Mouse (Mus musculus) ES-Bruce4 (cell line): ENCODE results near the gene Inpp4b. TPM values are rescaled to one million over a fixed set of nuclear protein-coding genes. Genes with fewer than 3 reads are reported as not detected.

Experiments
- H3K27ac ChIP-seq: 2 replicates; pipeline ENCODE4 v1.5.1; 2012; ENCODE audit warnings: low read length, inconsistent platforms; ENCODE audit not compliant: insufficient read depth
- H3K27me3 ChIP-seq: 2 replicates; pipeline ENCODE4 v1.6.1; 2012; ENCODE audit warnings: mild to moderate bottlenecking, low read length, inconsistent platforms; ENCODE audit not compliant: control insufficient read depth, poor library complexity, insufficient read depth, severe bottlenecking
- H3K36me3 ChIP-seq: 2 replicates; pipeline ENCODE4 v1.6.1; 2012; ENCODE audit warnings: inconsistent platforms, mild to moderate bottlenecking, low read length, moderate library complexity; ENCODE audit not compliant: control insufficient read depth, poor library complexity, insufficient read depth, severe bottlenecking
- H3K4me1 ChIP-seq: one replicate; pipeline ENCODE4 v1.8.1; 2011; ENCODE audit warnings: low read length; ENCODE audit not compliant: control insufficient read depth, insufficient read depth
- H3K4me3 ChIP-seq: 2 replicates; pipeline ENCODE4 v1.5.1; 2011; ENCODE audit warnings: low read depth, mild to moderate bottlenecking, low read length
- H3K9ac ChIP-seq: 2 replicates; pipeline ENCODE4 v1.6.1; 2012; ENCODE audit warnings: low read depth, mild to moderate bottlenecking, inconsistent platforms; ENCODE audit not compliant: poor library complexity, severe bottlenecking
- H3K9me3 ChIP-seq: replicated peaks from 2 replicates; pipeline ENCODE4 v1.6.1; 2012; ENCODE audit warnings: mild to moderate bottlenecking, low read length, inconsistent platforms; ENCODE audit not compliant: control insufficient read depth, poor library complexity, insufficient read depth, severe bottlenecking
- CTCF ChIP-seq: IDR thresholded peaks from one replicate; pipeline ENCODE4 v1.8.1; 2011; ENCODE audit warnings: low read depth, low read length
- EP300 ChIP-seq: IDR thresholded peaks from 2 replicates; pipeline ENCODE4 v1.6.1; 2011; ENCODE audit warnings: low read depth, low read length; ENCODE audit not compliant: insufficient read depth
- POLR2A ChIP-seq: IDR thresholded peaks from one replicate; pipeline ENCODE4 v1.8.1; 2011; ENCODE audit warnings: low read length; ENCODE audit not compliant: insufficient read depth
- polyA plus RNA-seq: library from polyadenylated mRNA; stranded (reverse); fragments of >200 nt; gene quantifications from 2 replicates; pipeline ENCODE4 v1.2.4, GENCODE M21; 2011; ENCODE audit warnings: low read depth; ENCODE audit not compliant: missing spikeins, insufficient read depth, insufficient read length

The Inpp4b gene
- polyA plus RNA-seq, 1 experiment = not detected

GRCm38 (mm10) chr8:81884195-81884594 lies 541.8 kb downstream of the Inpp4b start:
- TF ChIP-seq EP300 (no peak), CTCF (no peak), POLR2A (no peak)
- no peaks in the 10 kb centered on the region for H3K27me3 ChIP-seq
- H3K4me3 ChIP-seq = no peak overlapping the region
- H3K4me1 ChIP-seq = no peaks in the 10 kb centered on the region
- H3K9ac ChIP-seq = no peak overlapping the region
- H3K27ac ChIP-seq = no peak overlapping the region
- no peaks in the 10 kb centered on the region for H3K9me3 ChIP-seq
- H3K36me3 ChIP-seq = no peaks in the 10 kb centered on the region

- peaks cover 2% of the 10 kb centered on the region for H3K9me3 ChIP-seq
- no peak for TF ChIP-seq POLR2A
- TF ChIP-seq CTCF = no peak
- TF ChIP-seq EP300 = no peak
Observed at GRCm38 (mm10) chr8:81888843-81889242, 546.5 kb downstream of the Inpp4b start.

GRCm38 (mm10) chr8:81893292-81893691 lies 550.9 kb downstream of the Inpp4b start:
- Histone ChIP-seq H3K4me1 (peaks cover 4% of the 10 kb centered on the region), H3K27me3 (no peaks in the 10 kb centered on the region), H3K9ac (no peak overlapping the region), H3K36me3 (no peaks in the 10 kb centered on the region), H3K27ac (peak overlapping the region; percentile 91), H3K4me3 (no peak overlapping the region), H3K9me3 (peaks cover 2% of the 10 kb centered on the region)
- TF ChIP-seq CTCF (no peak), EP300 (no peak), POLR2A (no peak)

More at GRCm38 (mm10) chr8:81888843-81889242, 546.5 kb downstream of the Inpp4b start:
- peaks cover 4% of the 10 kb centered on the region for H3K4me1 ChIP-seq
- no peak overlapping the region for H3K4me3 ChIP-seq
- no peak overlapping the region for H3K27ac ChIP-seq
- H3K27me3 ChIP-seq = no peaks in the 10 kb centered on the region
- H3K9ac ChIP-seq = no peak overlapping the region
- H3K36me3 ChIP-seq = no peaks in the 10 kb centered on the region

GRCm38 (mm10) chr8:81946812-81947211 lies 604.5 kb downstream of the Inpp4b start:
- Histone ChIP-seq H3K9ac (no peak overlapping the region), H3K9me3 (no peaks in the 10 kb centered on the region), H3K27ac (no peak overlapping the region), H3K36me3 (no peaks in the 10 kb centered on the region), H3K4me1 (no peaks in the 10 kb centered on the region), H3K27me3 (no peaks in the 10 kb centered on the region; the same call in 1 of the 2 replicates), H3K4me3 (no peak overlapping the region)
- TF ChIP-seq POLR2A = no peak
- TF ChIP-seq CTCF = no peak

- Histone ChIP-seq H3K9me3 (no peaks in the 10 kb centered on the region), H3K36me3 (no peaks in the 10 kb centered on the region), H3K4me3 (no peak overlapping the region), H3K4me1 (no peaks in the 10 kb centered on the region), H3K27me3 (no peaks in the 10 kb centered on the region), H3K9ac (no peak overlapping the region), H3K27ac (no peak overlapping the region)
- TF ChIP-seq EP300 (no peak), POLR2A (no peak), CTCF (no peak)
Observed at GRCm38 (mm10) chr8:81953101-81953500, 610.7 kb downstream of the Inpp4b start.

GRCm38 (mm10) chr8:81985128-81985665 lies 642.8 kb downstream of the Inpp4b start:
- no peaks in the 10 kb centered on the region; the same call in 1 of the 2 replicates for H3K9me3 ChIP-seq
- H3K9ac ChIP-seq = no peak overlapping the region
- H3K27ac ChIP-seq = no peak overlapping the region
- no peaks in the 10 kb centered on the region for H3K27me3 ChIP-seq
- H3K36me3 ChIP-seq = no peaks in the 10 kb centered on the region
- H3K4me1 ChIP-seq = no peaks in the 10 kb centered on the region
- no peak overlapping the region for H3K4me3 ChIP-seq
- no peak for TF ChIP-seq POLR2A
- TF ChIP-seq CTCF = no peak
- no peak for TF ChIP-seq EP300
